Mouse (Mus musculus) hindbrain, embryonic 11.5 days (tissue): ENCODE measurements around the gene Klhl8. TPM values are rescaled to one million over a fixed set of nuclear protein-coding genes. Genes with fewer than 3 reads are reported as not detected.
A peak's percentile ranks its signal among the peaks of the same experiment; 100 is the strongest.

Source experiments
- ATAC-seq: fragments of 200-750 bp; cut with Nextera tagmentation; 2 replicates; pipeline ENCODE4 v1.8.0; 2017; ENCODE audit warnings: mild to moderate bottlenecking, moderate TSS enrichment, moderate library complexity; ENCODE audit not compliant: low FRiP score
- DNase-seq: peaks from one replicate; pipeline ENCODE4 v3.0.0-alpha.2; 2015; ENCODE audit warnings: low spot score
- H3K27ac ChIP-seq: fragments of 300-500 bp; sonication (generic); 2 replicates; pipeline ENCODE4 v1.5.1; 2014; ENCODE audit warnings: mild to moderate bottlenecking, low read depth, low read length
- H3K27me3 ChIP-seq: fragments of 300-500 bp; sonication (generic); 2 replicates; pipeline ENCODE4 v1.6.1; 2014; ENCODE audit warnings: mild to moderate bottlenecking, low read length, moderate library complexity, mixed read lengths; ENCODE audit not compliant: control insufficient read depth, insufficient read depth
- H3K36me3 ChIP-seq: fragments of 300-500 bp; sonication (generic); 2 replicates; pipeline ENCODE4 v1.6.1; 2014; ENCODE audit warnings: mild to moderate bottlenecking, low read length, moderate library complexity, mixed read lengths; ENCODE audit not compliant: control insufficient read depth, insufficient read depth
- H3K4me1 ChIP-seq: fragments of 300-500 bp; sonication (generic); replicated peaks from 2 replicates; pipeline ENCODE4 v1.6.1; 2014; ENCODE audit warnings: low read length, mixed read lengths; ENCODE audit not compliant: control insufficient read depth, insufficient read depth
- H3K4me2 ChIP-seq: fragments of 300-500 bp; sonication (generic); replicated peaks from 2 replicates; pipeline ENCODE4 v1.6.1; 2014; ENCODE audit warnings: mild to moderate bottlenecking, low read depth, low read length
- H3K4me3 ChIP-seq: fragments of 300-500 bp; sonication (generic); 2 replicates; pipeline ENCODE4 v1.5.1; 2014; ENCODE audit warnings: low read depth, low read length
- H3K9ac ChIP-seq: fragments of 300-500 bp; sonication (generic); 2 replicates; pipeline ENCODE4 v1.6.1; 2014; ENCODE audit warnings: low read depth, low read length
- H3K9me3 ChIP-seq: fragments of 300-500 bp; sonication (generic); 2 replicates; pipeline ENCODE4 v1.6.1; 2016; ENCODE audit warnings: low read length; ENCODE audit not compliant: control insufficient read depth
- WGBS: fragments of 180-500 bp; shearing (Covaris S2); extraction: QIAGEN DNeasy Blood & Tissue Kit; methylation state at CpG from one replicate; pipeline ENCODE4 v1.1.7; 2014; 5-methylcytosine and 5-hydroxymethylcytosine counted together
- polyA plus RNA-seq: library from polyadenylated mRNA; unstranded; fragments of >200 nt; fragmentation: Nextera tagmentation; extraction: Ambion mirVana; gene quantifications from 2 replicates; pipeline ENCODE4 v1.2.1, GENCODE M21; 2014

Gene Klhl8
- polyA plus RNA-seq, 1 experiment from 2014 or later, result 15.6 TPM

DNA sequence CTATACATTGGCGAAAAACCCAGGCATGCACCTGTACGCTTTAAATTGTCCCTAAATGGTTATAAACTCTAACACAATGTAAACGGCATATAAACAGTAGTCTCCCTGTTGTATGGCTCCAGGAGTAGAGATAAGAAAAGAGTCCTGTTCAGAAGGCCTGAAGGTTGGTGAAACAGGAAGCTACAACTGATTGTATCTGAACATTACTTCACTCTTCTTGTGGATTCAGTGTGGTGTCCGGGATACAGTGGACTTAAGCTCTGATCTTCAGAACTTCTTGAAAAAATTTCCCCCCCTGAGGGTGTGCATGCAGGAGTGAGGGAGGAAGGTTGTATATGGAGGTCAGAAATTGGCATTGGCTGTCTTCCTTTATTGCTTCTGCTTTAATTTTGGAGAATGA lies 8.4 kb upstream of the Klhl8 start:
- no peak overlapping the region for H3K9ac ChIP-seq
- no peaks in the 10 kb centered on the region for H3K36me3 ChIP-seq
- H3K27me3 ChIP-seq, result no peaks in the 10 kb centered on the region
- no peak overlapping the region for H3K27ac ChIP-seq
- DNase-seq (no peak), ATAC-seq (no peak)
- no peak overlapping the region for H3K4me2 ChIP-seq
- H3K4me3 ChIP-seq, result no peak overlapping the region
- H3K9me3 ChIP-seq, result no peaks in the 10 kb centered on the region
- H3K4me1 ChIP-seq, result no peaks in the 10 kb centered on the region
- 96% methylated on average over 4 of the region's 4 CpGs for whole genome bisulfite sequencing

DNA sequence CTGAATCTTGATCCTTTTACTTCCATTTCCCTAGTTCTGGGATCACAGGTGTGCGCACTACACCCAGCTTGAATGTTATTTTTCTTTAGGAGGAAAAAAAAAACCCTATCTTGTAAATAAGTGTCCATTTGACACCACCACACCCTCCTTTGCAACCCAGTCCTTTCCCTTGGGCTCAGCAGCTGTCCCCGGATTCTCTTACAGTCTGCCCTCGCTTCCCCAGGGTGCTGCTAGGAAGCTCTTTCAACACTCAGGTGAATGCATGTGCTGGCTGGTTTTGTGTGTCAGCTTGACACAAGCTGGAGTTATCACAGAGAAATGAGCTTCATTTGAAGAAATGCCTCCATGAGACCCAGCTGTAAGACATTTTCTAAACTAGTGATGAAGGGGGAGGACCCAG lies 7.2 kb upstream of the Klhl8 start:
- Histone ChIP-seq H3K4me1 (no peaks in the 10 kb centered on the region), H3K27ac (no peak overlapping the region), H3K27me3 (no peaks in the 10 kb centered on the region), H3K4me2 (no peak overlapping the region), H3K36me3 (no peaks in the 10 kb centered on the region), H3K9ac (no peak overlapping the region), H3K9me3 (no peaks in the 10 kb centered on the region), H3K4me3 (no peak overlapping the region)
- ATAC-seq (no peak), DNase-seq (no peak)
- WGBS, result 66% methylated on average over 3 of the region's 3 CpGs

DNA sequence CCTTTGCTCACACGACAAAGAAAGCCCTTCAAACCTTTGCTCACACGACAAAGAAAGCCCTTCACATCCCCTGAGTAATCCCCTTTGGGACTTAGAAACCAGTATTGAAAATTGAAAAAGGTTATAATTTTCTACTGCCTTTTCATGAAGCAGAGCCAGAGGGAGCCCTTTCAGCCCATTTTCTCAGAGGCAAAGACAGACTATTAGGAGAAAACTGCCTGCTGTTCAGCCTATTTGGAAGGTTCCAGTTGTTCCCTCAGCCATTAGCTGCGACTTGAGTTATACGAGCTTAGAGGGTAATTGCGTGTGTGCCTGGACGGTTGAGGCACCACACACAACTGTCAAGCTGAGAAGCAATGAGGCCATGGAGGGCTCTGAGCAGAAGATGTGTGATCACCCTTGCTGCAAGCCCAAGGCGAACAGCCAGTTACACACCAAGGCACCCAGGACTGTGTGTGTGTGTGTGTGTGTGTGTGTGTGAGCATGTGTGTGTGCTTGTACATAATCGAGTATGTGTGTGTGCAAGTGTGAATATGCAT lies 6.4 kb upstream of the Klhl8 start:
- H3K9me3 ChIP-seq, result no peaks in the 10 kb centered on the region

DNA sequence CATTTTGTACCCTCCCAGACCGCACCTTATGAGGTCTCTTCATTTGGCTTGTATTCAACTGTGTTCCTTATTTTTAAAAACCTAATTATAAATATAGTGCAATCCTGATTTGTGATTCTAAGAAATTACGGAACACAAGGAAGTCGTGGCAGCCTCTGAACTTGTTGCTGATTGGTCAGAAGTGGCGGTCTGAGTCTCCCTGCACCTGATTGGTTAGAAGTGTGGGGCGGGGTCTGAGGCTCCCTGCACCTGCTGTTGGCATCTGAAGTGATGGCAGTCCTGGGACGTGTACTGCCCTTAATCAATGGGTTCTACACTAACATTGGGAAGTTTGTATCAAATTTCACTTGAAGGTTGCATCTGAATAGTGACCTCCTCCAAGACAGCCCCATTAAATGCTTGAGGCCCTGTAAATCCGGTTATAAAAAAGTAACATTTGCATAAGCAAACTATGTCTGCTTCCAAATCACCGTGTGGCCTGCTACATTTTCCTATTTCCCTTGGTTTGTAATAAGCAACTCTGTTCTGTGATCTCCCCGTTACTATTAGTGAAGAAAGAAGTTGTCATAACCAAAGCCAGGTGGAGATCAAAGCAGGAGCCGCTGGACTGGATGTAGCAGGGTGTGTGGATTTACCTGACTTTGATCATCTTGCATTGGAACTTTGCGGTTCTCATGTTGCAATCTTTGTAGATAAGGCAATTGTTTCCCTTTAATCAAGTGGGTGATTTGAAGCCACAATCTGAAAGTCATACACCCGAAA lies 5.7 kb upstream of the Klhl8 start:
- Histone ChIP-seq H3K27ac (no peak overlapping the region), H3K27me3 (no peaks in the 10 kb centered on the region), H3K36me3 (no peaks in the 10 kb centered on the region), H3K4me2 (no peak overlapping the region), H3K9ac (no peak overlapping the region), H3K9me3 (no peaks in the 10 kb centered on the region), H3K4me3 (no peak overlapping the region), H3K4me1 (no peaks in the 10 kb centered on the region)
- no peak for ATAC-seq
- WGBS, result 68% methylated on average over 12 of the region's 12 CpGs
- DNase-seq, result no peak

More for the DNA sequence above, 6.4 kb upstream of the Klhl8 start:
- Histone ChIP-seq H3K4me3 (no peak overlapping the region), H3K36me3 (no peaks in the 10 kb centered on the region), H3K4me1 (no peaks in the 10 kb centered on the region), H3K9ac (no peak overlapping the region), H3K27ac (no peak overlapping the region), H3K27me3 (no peaks in the 10 kb centered on the region), H3K4me2 (no peak overlapping the region)
- DNase-seq (no peak), ATAC-seq (no peak)
- WGBS, result 78% methylated on average over 8 of the region's 8 CpGs

DNA sequence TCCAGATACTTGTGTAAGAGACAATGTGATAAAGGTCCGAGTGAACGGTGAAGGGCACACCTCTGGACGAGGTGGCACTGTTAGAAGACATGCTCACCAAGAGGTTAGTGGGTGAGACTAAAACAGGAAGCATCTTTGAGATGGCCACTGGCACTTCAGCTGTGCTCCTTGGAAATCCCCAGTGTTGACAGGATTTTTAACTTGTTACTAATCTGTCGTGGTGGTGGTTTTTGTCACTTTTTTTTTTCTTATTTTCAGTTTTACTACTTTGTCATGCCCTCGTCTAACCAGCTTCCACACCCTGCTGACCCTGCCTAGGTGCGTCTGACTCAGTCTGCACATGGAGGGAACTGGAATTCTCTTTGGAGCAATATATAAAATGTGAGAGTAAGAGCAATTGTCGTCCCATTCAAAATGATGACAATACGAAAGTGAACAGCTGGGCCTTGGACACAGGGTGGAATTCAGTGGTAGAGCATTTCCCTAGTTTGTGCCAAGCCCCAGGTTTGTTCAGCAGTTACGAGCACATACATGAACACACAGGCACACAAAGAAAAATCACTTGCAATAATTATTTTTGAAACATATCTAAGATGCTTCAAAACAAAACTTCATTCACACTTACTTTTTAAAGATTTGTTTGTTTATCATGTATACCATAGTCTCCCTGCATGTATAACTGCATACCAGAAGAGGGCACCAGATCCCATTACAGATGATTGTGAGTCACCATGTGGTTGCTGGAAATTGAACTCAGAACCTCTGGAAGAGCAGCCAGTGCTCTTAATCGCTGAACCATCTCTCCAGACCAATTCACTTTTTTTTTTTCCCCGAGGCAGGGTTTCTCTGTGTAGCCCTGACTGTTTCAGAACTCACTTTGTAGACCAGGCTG lies 3.5 kb upstream of the Klhl8 start:
- H3K4me1 ChIP-seq, result no peaks in the 10 kb centered on the region
- H3K4me2 ChIP-seq, result no peak overlapping the region
- no peaks in the 10 kb centered on the region for H3K9me3 ChIP-seq
- DNase-seq (no peak), ATAC-seq (no peak)
- no peaks in the 10 kb centered on the region for H3K36me3 ChIP-seq
- WGBS, result 75% methylated on average over 11 of the region's 11 CpGs
- no peak overlapping the region for H3K9ac ChIP-seq
- no peak overlapping the region for H3K4me3 ChIP-seq
- no peak overlapping the region for H3K27ac ChIP-seq
- H3K27me3 ChIP-seq, result no peaks in the 10 kb centered on the region

DNA sequence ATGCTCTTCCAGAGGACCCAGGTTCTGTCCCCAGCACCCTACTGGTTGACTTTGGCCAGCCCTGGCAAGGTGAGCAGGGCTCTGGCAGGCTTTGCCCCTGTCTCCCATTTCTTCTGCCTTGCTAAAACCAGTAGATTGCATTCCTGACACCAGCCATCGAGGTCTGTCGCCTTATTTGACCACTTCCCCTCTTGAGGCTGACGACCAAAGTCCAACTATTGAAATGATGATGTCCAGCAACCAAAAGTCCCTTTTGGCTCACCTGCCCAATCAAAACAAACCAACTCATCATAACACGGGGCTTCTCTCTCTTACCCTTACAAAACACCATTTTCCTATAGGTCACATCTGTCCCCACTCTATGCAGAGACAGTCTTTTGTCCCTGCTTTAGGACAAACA lies 2.1 kb upstream of the Klhl8 start:
- no peak overlapping the region for H3K4me2 ChIP-seq
- ATAC-seq (no peak), DNase-seq (no peak)
- no peak overlapping the region for H3K4me3 ChIP-seq
- WGBS, result 58% methylated on average over 4 of the region's 4 CpGs
- no peaks in the 10 kb centered on the region for H3K27me3 ChIP-seq
- H3K27ac ChIP-seq, result no peak overlapping the region
- H3K4me1 ChIP-seq, result no peaks in the 10 kb centered on the region
- no peaks in the 10 kb centered on the region for H3K9me3 ChIP-seq
- no peak overlapping the region for H3K9ac ChIP-seq
- no peaks in the 10 kb centered on the region for H3K36me3 ChIP-seq

DNA sequence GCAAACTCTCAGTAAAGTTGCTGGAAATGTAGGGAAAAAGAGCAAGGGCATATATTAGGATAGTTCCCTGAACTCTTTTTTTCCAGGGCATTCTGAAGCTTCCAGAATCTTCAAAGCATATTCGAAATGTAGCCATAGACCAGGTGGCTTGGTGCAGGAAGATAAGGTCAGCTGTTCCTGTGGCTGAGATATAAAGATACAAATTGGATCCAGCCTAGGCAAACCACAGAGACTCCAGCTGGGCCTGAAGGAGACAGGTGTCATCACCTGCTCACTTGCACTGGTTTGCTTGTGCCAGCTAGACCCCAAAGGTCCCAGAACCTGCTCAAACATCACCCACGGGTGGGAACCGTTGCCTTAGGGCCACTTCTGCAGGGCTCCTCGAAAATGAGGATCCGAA lies 496 bp upstream of the Klhl8 start:
- no peak overlapping the region for H3K9ac ChIP-seq
- no peak overlapping the region for H3K27ac ChIP-seq
- DNase-seq (no peak), ATAC-seq (peak; percentile 28; the same call in 1 of the 2 replicates)
- H3K4me2 ChIP-seq, result no peak overlapping the region
- no peak overlapping the region for H3K4me3 ChIP-seq
- H3K27me3 ChIP-seq, result no peaks in the 10 kb centered on the region
- no peaks in the 10 kb centered on the region for H3K36me3 ChIP-seq
- WGBS, result 86% methylated on average over 5 of the region's 5 CpGs
- no peaks in the 10 kb centered on the region for H3K4me1 ChIP-seq
- no peaks in the 10 kb centered on the region for H3K9me3 ChIP-seq

DNA sequence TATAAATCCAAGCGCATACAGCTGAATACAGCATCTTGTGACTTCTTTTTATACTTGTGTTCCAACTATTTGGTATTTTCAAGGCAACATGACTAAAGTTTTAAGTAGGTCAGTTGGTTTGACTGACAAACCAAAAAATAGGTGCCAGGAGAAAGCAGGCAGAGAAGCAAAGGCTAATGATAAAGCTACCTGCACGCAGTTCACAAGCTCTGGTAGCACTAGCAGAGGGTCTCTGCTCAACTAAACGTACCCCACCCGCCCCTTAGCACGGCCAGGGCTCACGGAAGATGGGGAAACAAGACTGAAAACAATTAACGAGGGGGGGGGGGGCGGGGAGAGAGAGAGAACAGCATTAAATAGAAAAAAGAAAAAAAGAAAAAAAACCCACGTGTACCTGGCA lies 903 bp downstream of the Klhl8 start:
- H3K9ac ChIP-seq, result peak overlapping the region; percentile 87; the same call in 1 of the 2 replicates
- WGBS, result 16% methylated on average over 8 of the region's 9 CpGs
- no peaks in the 10 kb centered on the region for H3K36me3 ChIP-seq
- DNase-seq, result no peak
- H3K4me1 ChIP-seq, result no peaks in the 10 kb centered on the region
- ATAC-seq, result no peak
- peak overlapping the region; percentile 89 for H3K4me2 ChIP-seq
- H3K4me3 ChIP-seq, result peak overlapping the region; percentile 84
- H3K27ac ChIP-seq, result no peak overlapping the region
- H3K9me3 ChIP-seq, result no peaks in the 10 kb centered on the region
- H3K27me3 ChIP-seq, result no peaks in the 10 kb centered on the region
